Mouse (Mus musculus): ENCODE results near the gene A430005L14Rik. TPM values are rescaled to one million over a fixed set of nuclear protein-coding genes. Genes with fewer than 3 reads are reported as not detected.
A peak's percentile ranks its signal among the peaks of the same experiment; 100 is the strongest.

Gene A430005L14Rik
- polyA plus RNA-seq, 1 experiment: 37.5 TPM

GRCm38 (mm10) chr4:154005488-154005887 lies 48.5 kb downstream of the A430005L14Rik start:
- Histone ChIP-seq H3K4me1 (ENCODE audit: control insufficient read depth, insufficient read depth, low read length) (peaks cover 4% of the 10 kb centered on the region), H3K4me3 (ENCODE audit: insufficient read depth, low read length) (no peak overlapping the region), H3K27ac (ENCODE audit: insufficient read depth, low read length) (no peak overlapping the region)
- TF ChIP-seq POLR2A (IDR thresholded peaks at IDR 0.05; ENCODE audit: extremely low read depth, insufficient read depth, low read length) (no peak), CTCF (IDR thresholded peaks at IDR 0.05; ENCODE audit: extremely low read depth, insufficient read depth, low read length) (no peak)

GRCm38 (mm10) chr4:154006264-154006663 lies 49.2 kb downstream of the A430005L14Rik start:
- TF ChIP-seq CTCF (IDR thresholded peaks at IDR 0.05; ENCODE audit: extremely low read depth, insufficient read depth, low read length): no peak
- no peak for TF ChIP-seq POLR2A (IDR thresholded peaks at IDR 0.05; ENCODE audit: extremely low read depth, insufficient read depth, low read length)
- Histone ChIP-seq H3K4me3 (ENCODE audit: insufficient read depth, low read length) (no peak overlapping the region), H3K27ac (ENCODE audit: insufficient read depth, low read length) (no peak overlapping the region), H3K4me1 (ENCODE audit: control insufficient read depth, insufficient read depth, low read length) (peaks cover 4% of the 10 kb centered on the region)

DNA sequence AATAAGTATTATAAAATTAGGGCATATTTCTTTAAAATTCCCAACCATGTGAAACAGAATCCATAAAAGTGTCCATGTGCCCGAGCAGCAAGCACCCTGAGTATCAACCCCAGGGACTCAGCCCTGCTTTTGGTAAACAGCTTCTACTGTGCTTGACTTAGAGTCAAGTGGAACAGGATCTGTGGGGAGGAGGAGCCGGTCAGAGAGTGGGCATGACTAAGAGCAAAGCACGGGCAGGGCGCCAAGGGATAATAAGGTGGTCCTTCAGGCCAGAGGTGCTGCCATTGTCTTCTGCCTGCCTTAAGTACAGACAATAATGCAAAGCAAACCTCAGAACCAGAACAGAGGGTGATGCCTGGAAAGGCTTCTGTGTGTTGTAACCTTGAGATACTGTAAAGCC lies 50.7 kb downstream of the A430005L14Rik start:
- H3K27ac ChIP-seq (ENCODE audit: insufficient read depth, low read length): no peak overlapping the region
- no peak overlapping the region for H3K4me3 ChIP-seq (ENCODE audit: insufficient read depth, low read length)
- no peak for TF ChIP-seq CTCF (IDR thresholded peaks at IDR 0.05; ENCODE audit: extremely low read depth, insufficient read depth, low read length)
- H3K4me1 ChIP-seq (ENCODE audit: control insufficient read depth, insufficient read depth, low read length): peaks cover 6% of the 10 kb centered on the region

DNA sequence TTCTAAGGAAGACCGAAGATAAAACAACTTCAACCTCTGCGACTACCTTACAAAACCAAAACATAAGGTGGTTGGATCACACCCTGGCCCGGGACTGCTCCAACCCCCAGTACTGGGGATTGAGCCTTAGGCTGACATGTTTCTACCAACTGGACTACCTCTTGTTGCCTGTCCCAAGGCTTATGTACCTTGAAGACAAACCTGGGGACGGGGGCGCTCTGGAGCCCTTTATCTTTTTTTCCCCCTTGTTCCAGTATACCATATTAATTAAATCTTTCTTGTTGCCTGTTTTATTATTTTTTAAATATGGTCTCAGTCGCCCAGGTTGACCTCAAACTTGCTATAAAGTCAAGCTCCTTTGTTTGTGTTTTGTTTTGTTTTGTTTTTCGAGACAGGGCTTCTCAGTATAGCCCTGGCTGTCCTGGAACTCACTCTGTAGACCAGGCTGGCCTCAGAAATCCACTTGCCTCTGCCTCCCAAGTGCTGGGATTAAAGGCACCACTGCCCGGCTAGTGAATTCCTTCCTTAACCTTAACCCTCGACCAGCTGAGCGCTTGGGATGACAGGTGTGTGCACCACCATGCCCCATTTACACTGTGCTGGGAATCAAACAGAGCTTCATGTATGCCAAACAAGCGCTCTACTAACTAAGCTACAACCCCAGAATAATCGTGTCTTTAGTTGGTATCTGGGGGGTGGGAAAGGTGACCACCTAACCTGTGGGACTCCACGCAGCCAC lies 54.0 kb downstream of the A430005L14Rik start:
- no peak for TF ChIP-seq POLR2A (IDR thresholded peaks at IDR 0.05; ENCODE audit: extremely low read depth, insufficient read depth, low read length)
- TF ChIP-seq CTCF (IDR thresholded peaks at IDR 0.05; ENCODE audit: extremely low read depth, insufficient read depth, low read length): no peak
- peak overlapping the region; percentile 90 for H3K4me3 ChIP-seq (ENCODE audit: insufficient read depth, low read length)
- H3K4me1 ChIP-seq (ENCODE audit: control insufficient read depth, insufficient read depth, low read length): peaks cover 10% of the 10 kb centered on the region
- peak overlapping the region; percentile 72; the same call in 1 of the 2 replicates for H3K27ac ChIP-seq (ENCODE audit: insufficient read depth, low read length)

Other genes with a start within 250 kb of the A430005L14Rik start
- 21.9 and 22.6 TPM in 2 replicates for gene Dffb, start 17.9 kb downstream of the A430005L14Rik start, polyA plus RNA-seq (2012; rRNA removed)
- gene Cep104, start 18.0 kb downstream of the A430005L14Rik start, polyA plus RNA-seq (2012; rRNA removed): 19.8 and 21.9 TPM in 2 replicates
- 49.4 and 50.3 TPM in 2 replicates for gene Lrrc47, start 54.5 kb downstream of the A430005L14Rik start, polyA plus RNA-seq (2012; rRNA removed)
- 21.3 and 23.5 TPM in 2 replicates for gene Smim1, start 69.0 kb downstream of the A430005L14Rik start, polyA plus RNA-seq (2012; rRNA removed)
- gene Ccdc27, start 85.4 kb downstream of the A430005L14Rik start, polyA plus RNA-seq (2012; rRNA removed): 0.04 TPM in 1 of 2 replicates, not detected in the other
- gene Trp73, start 183.0 kb downstream of the A430005L14Rik start, polyA plus RNA-seq (2012; rRNA removed): 0.51 and 0.54 TPM in 2 replicates
- gene Wrap73, start 185.1 kb downstream of the A430005L14Rik start, polyA plus RNA-seq (2012; rRNA removed): 34.3 and 35.7 TPM in 2 replicates
- 235 and 239 TPM in 2 replicates for gene Tprgl, start 203.4 kb downstream of the A430005L14Rik start, polyA plus RNA-seq (2012; rRNA removed)
- 3.0 TPM in 2 replicates for gene Megf6, start 213.5 kb downstream of the A430005L14Rik start, polyA plus RNA-seq (2012; rRNA removed)